Mouse (Mus musculus) embryonic fibroblast, embryonic 13.5 days (primary cell): ENCODE results near the gene Sdad1.

Experiments used
- CTCF ChIP-seq: IDR thresholded peaks from 2 replicates; pipeline ENCODE4 v1.5.1; 2011; ENCODE audit warnings: mild to moderate bottlenecking, control low read depth, low read length, moderate library complexity, borderline replicate concordance; ENCODE audit not compliant: insufficient read depth
- POLR2A ChIP-seq: IDR thresholded peaks from 2 replicates; pipeline ENCODE4 v1.6.1; 2011; ENCODE audit warnings: low read depth, mild to moderate bottlenecking, control low read depth, low read length, moderate library complexity

DNA sequence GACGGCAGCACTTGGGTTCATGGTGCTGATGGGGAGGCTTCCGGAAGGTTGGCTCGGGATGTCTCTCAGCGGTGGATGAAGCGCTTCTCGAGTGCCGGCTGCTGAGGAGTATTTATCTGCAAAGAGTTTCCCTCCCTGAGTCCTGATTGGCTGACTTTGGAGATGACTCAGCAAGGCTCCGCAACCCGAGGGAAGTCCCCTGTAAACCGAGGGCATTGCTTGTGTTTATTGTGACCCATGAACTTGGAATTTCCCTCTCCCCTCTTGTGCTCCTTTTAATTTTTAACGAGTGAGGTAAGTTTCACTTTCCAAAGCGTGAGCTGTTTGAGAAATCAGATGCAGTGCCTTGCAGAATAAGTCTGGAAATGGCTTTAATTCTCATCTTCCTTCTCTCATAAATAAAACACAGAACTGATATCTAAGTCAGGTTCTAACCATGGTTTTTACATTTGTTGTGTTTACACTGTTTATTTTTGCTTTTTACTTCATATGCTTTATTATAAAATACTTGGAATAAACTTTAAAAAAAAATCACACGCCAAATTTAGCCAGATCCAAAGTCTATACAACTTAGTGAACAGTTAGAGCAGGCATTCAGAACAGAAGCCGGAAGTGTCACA lies 38.6 kb upstream of the Sdad1 start, which contains the start of gene Cxcl10:
- TF ChIP-seq CTCF (no peak), POLR2A (no peak)
